Mouse (Mus musculus) left cerebral cortex, postnatal 25 days (tissue): ENCODE measurements at regions not wholly inside any gene's neighbourhood (a gene's known extent, or its start where the extent isn't known, plus 50 kb on each side); places are given as distances from the start of the nearest gene placed in this dataset.
A peak's percentile ranks its signal among the peaks of the same experiment; 100 is the strongest.

ENCODE experiments used
- DNase-seq, 2 experiments: peaks; one replicate each; pipeline ENCODE4 v3.0.0; 2022; ENCODE audit warnings: low spot score in 2 of 2, mixed read lengths in 1 of 2
- intact Hi-C: fragments of 180-260 bp; cut with DNase I; formaldehyde crosslinking; loops from one replicate; pipeline ENCODE4 v1.15.1; 2025

DNA sequence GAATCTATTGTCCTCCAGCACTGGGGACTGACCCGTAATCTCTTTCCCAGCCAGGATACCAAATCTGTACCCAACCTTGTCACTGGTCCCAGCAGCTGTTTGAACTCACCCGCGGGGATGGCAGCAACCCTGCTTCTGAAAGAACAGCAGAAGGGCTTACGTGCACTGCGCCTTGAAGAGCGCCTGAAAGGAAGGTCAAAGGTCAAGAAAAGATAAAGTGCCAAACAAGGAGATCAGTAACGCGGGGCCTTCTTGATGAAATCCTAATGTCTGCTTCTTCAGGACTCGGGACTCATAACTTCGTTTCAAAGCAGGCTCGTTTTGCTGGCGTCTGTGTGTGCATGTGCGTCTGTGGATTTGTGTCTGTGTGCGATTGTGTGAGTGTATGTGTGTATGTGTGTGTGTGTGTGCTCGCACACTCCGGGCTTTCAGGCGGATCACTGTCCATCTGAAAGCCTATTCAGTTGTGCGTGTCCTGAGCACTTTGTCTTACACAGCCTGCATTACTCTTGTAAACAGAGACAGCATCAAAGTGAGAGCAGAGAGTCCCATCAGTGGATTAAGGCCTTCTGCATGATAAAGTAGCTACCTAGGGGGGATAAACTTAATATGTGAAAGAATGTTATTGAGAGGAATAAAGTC lies 135.3 kb downstream of the Barhl2 start:
- intact Hi-C loops, result no loop called here
- DNase-seq, result no peak

GRCm38 (mm10) chr5:106321426-106321825 lies 136.5 kb downstream of the Barhl2 start:
- DNase-seq, result no peak
- intact Hi-C loops, result no loop called here

DNA sequence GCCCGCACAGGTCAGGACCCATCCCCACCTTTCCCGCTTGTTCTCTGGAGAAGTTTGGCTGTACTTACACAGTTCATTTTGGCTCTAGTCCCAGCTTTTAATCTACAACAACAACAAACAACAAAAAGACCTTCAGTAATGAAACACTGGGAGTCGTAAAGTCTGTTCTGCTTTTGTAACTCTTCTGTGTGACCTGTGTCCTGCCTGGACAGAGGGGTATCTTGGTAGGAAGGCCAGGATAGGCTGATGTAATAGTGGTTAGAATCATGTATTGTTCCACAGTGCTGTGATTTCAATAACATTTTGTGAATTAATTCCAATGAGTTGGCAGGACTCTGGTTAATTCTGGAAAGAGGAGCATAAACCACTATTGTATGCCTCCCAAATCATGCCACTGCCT lies 136.9 kb downstream of the Barhl2 start:
- intact Hi-C loops, result no loop called here
- no peak for DNase-seq

- no peak for DNase-seq
- intact Hi-C loops, result no loop called here
Measured at GRCm38 (mm10) chr5:106320039-106320438, 137.9 kb downstream of the Barhl2 start.

DNA sequence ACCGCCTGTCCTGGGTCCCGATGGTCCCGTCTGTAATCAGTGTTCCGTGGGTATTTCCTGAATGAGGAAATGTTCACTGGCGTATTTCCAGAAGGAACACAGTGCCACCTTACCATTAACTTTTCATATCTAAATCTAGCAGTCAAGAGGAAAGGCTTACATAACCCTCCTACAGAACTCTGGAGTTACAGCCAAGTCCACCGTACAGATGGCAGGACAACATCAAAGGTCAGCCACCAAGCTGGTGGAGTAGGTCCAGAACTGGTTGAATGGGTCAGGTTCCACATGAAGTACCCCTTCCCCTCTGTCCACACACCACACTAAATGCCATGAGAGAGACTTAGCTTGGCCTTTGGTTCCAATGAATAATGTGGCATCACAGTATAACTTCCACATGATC lies 139.7 kb downstream of the Barhl2 start:
- DNase-seq, result no peak
- intact Hi-C loops, result no loop called here

DNA sequence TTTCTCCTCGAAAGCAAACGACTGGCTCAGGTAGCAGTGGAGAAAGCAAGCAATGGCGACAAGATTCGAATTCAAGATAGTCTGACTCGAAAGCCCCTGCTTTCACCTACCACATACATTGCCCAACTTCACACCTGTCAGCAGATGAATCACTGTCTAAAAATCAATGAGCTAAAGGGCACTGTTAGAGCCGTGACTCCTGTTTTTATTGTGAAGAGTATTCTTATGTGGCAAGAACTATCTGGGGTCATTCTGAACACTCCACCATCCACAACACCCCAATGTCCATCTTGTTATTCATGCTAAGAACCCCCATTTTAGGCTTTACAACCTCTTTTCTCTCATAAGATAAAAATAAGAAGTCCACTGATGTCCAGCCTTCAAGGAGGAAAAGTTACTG lies 144.1 kb downstream of the Barhl2 start:
- intact Hi-C loops, result no loop called here
- no peak for DNase-seq

DNA sequence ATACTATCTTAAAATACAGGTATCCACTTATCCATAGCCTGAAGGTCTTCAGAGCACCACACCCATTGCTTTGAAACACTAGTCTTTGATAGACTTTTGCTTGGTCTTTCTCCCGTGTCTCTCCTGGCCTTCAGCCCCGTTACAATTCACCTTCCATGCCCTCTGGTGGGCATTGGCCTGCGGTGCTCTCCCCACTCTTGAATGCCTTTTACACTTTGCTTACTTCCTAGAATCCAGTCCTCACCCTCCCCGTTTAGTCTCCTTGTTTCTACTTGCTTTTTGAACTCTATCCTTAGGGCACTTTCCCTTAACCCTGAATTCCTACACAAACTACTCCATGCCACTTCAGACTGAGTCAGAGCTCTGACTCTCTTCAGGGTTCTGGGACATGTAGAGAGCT lies 156.6 kb downstream of the Barhl2 start:
- intact Hi-C loops, result no loop called here
- DNase-seq, result no peak

GRCm38 (mm10) chr5:106296721-106297120 lies 161.2 kb downstream of the Barhl2 start:
- DNase-seq, result no peak
- intact Hi-C loops, result no loop called here

GRCm38 (mm10) chr5:106295993-106296392 lies 162.0 kb downstream of the Barhl2 start:
- no peak for DNase-seq
- intact Hi-C loops, result no loop called here

- intact Hi-C loops, result no loop called here
Measured at GRCm38 (mm10) chr5:106295538-106295937, 162.4 kb downstream of the Barhl2 start.

DNA sequence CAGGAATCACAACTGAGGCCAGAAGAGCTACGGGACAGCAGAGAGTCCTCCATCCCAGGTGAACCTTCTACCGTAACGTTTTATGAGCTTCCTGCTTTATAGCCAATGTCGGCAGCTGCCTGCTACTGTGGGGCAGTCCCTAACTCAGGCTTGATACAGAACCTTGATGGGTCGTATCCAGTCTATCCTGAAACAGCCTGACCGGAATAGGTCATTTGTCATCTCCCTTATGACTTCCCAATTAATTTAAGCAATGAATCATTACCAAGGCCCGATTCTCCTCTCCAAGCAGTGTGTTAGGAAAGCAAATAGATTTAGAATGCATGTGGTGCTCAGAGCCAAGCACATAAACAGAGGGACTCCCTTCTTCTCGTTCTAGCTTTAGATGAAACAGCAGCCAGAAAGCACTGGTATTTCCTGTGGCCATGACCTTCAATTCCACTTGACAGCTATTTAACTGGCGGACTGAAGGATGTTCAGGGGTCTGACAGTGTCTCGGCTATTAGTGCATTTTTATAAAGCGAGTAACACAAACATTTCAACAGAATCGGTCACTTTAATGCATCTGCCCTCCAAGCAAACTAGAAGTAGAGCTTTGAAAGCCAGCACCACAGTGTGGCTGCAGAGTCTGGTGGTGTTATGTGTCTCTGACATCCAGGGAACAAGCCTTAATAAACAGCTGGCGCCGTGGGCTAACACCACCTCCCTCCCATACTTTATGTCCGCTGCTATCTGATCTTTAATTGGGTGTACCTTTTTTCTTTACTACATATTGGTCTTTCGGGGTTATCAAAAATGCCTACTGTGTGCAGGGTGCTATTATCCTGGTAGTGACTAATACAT lies 165.4 kb downstream of the Barhl2 start:
- no peak for DNase-seq
- intact Hi-C loops, result no loop called here

More at GRCm38 (mm10) chr5:106295538-106295937, 162.4 kb downstream of the Barhl2 start:
- no peak for DNase-seq

DNA sequence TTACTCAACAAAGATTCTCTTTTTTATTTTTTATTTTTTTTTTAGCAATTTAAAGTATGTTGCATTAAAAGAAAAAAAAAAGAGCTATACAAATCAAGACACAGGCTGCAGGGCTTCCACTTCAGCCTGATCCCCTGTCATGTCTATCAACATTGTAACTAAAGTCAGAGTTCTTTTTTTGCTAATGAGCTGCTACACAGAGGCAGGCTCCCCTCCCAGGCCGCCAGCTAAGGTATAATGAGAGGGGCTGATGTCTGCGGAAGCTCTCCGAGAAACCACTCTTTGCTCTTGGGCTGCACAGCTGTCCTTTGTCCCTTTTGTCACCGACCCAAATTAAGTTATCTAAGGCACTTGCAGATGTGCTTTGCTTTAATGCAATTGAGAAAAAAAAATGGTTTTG lies 172.8 kb downstream of the Barhl2 start:
- intact Hi-C loops, result no loop called here

DNA sequence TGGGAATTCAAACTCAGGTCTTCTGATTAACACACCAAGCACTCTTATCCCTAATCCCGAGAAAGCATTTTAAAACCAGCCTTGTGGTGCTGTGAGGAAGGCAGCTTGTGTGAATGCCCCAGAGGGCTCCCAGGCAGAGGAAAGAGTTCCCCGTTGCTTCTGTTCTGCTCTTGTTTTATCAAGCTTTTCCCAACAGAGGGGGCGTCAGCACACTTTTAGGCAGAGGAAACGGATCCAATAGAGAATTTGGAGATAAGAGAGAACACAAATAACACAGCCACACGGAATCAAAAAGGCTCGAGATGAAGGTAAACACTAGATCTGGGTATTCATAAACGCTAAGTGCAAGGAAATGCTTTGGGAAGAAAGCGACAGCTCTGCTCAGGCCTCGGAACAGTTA lies 173.2 kb downstream of the Barhl2 start:
- DNase-seq, result no peak
- intact Hi-C loops, result no loop called here

More for the DNA sequence above, 172.8 kb downstream of the Barhl2 start:
- no peak for DNase-seq

GRCm38 (mm10) chr5:106282646-106283045 lies 175.3 kb downstream of the Barhl2 start:
- DNase-seq, result no peak
- intact Hi-C loops, result no loop called here

DNA sequence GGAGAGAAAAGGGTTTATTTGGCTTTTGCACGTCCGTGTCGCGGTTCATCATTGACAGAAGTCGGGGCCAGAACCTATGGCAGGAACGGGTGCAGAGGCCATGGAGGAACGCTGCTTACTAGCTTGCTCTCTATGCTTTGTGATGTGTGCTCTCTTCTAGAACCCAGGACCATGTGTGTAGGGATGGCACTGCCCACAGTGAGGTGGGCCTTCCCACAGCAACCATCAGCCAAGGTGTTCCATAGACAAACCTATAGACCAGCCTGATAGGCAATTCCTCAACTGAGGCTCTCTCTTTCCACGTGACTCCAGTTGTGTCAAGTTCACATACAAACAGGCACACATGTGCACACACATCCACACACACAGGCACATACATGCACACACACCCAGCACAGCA lies 180.2 kb downstream of the Barhl2 start:
- DNase-seq, result no peak
- intact Hi-C loops, result no loop called here

DNA sequence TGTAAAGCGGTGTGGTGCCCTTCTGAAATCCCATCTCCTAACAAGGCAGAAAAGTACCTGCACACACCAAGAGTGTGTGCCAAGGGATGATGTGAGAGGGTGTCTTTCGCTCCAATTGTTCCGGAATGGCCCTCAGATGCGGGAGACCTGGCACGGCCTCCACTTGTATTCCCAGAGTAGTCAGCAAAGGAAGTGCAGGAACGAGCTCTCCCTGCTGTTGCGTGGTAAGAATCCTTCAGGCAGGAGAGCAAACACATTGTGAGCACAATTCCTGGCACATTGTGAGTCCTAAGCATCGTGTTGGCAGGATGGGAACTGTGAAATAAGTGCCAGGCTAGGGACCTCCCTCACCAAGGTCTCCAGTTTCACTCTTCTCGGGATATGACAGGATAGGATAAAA lies 180.7 kb downstream of the Barhl2 start:
- no peak for DNase-seq
- intact Hi-C loops, result no loop called here

- intact Hi-C loops, result no loop called here
- DNase-seq, result peak; percentile 44 to 61
Measured at GRCm38 (mm10) chr5:106276186-106276585, 181.8 kb downstream of the Barhl2 start.

DNA sequence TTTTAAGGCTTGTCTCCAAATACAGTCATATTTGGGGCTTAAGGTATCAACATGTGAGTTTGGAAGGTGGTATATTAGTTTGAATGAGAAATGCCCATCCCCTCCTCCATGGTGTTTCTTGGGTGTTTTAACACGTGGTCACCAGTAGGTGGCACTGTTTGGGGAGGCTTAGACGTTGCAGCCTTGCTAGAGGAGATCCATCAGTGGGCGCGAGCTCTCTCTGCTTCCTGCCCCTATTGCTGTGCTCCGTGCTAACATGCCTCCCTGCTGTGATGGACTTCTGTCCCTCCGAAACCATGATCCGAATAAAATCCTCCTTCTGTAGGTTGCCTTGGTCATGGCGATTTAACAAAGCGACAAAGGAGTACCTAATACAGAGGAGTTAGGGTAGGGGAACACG lies 183.3 kb downstream of the Barhl2 start:
- intact Hi-C loops, result no loop called here
- no peak for DNase-seq

GRCm38 (mm10) chr5:106264536-106264935 lies 193.4 kb downstream of the Barhl2 start:
- intact Hi-C loops, result no loop called here
- no peak for DNase-seq

DNA sequence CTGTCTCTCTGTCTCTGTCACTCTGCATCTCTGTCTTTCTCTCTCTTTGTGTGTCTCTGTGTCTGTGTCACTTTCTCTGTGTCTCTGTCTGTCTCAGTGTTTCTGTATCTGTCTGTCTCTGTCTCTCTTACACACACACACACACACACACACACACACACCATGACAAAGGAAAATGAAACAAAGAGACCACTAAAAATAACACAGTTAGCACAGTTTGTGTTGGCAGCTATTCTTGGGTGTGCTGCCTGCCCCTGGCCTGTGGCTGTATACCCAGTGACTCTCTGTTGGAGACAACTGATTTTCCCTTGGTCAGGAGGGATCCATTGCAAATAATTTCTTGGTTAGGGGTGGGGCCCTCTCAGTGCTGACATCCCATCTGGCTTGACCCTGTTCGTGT lies 200.8 kb downstream of the Barhl2 start:
- intact Hi-C loops, result no loop called here

DNA sequence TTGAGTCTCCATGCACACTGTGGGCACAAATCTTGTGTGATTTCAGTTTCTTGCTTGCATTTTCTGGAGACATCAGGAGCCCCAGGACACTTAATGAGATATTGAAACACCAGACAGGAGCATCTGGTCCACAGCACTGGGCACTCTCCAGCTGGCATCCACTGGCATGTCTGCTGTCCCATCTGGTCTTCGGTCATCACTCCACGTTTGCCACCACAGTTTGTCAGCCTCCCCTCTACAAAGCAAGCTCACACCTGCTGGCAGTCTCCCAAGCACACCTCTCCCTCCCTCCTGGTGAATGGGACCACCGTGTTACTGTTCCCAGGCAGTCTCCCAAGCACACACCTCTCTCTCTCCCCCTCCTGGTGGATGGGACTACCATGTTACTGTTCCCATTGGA lies 228.8 kb downstream of the Barhl2 start:
- DNase-seq, result no peak
- intact Hi-C loops, result no loop called here

More for the DNA sequence above, 200.8 kb downstream of the Barhl2 start:
- DNase-seq, result no peak
